Mouse (Mus musculus): ENCODE data around the gene Hic2.

- TF ChIP-seq CTCF (IDR thresholded peaks at IDR 0.05; ENCODE audit: borderline replicate concordance, insufficient read depth, low read depth, low read length) (no peak), POLR2A (IDR thresholded peaks at IDR 0.05; ENCODE audit: borderline replicate concordance, insufficient read depth, low read length) (no peak)
These were observed 1.1 kb downstream of the Hic2 start for GRCm38 (mm10) chr16:17234499-17234895.
